Mouse (Mus musculus) right cerebral cortex, adult 18-20 months (tissue): ENCODE results near the gene Snn.

ENCODE experiments used
- DNase-seq: peaks from one replicate; pipeline ENCODE4 v3.0.0; 2022; ENCODE audit warnings: mixed read lengths

The Snn gene

GRCm38 (mm10) chr16:11050226-11050625 is 10.5 kb upstream of the Snn start:
- peak; percentile 68 for DNase-seq

- DNase-seq, result no peak
These were observed 9.6 kb upstream of the Snn start for GRCm38 (mm10) chr16:11051134-11051533.

GRCm38 (mm10) chr16:11054409-11054808 is 6.3 kb upstream of the Snn start:
- no peak for DNase-seq

GRCm38 (mm10) chr16:11054871-11055270 is 5.9 kb upstream of the Snn start:
- no peak for DNase-seq

- DNase-seq, result no peak
These were observed 4.8 kb upstream of the Snn start for GRCm38 (mm10) chr16:11055916-11056315.

DNA sequence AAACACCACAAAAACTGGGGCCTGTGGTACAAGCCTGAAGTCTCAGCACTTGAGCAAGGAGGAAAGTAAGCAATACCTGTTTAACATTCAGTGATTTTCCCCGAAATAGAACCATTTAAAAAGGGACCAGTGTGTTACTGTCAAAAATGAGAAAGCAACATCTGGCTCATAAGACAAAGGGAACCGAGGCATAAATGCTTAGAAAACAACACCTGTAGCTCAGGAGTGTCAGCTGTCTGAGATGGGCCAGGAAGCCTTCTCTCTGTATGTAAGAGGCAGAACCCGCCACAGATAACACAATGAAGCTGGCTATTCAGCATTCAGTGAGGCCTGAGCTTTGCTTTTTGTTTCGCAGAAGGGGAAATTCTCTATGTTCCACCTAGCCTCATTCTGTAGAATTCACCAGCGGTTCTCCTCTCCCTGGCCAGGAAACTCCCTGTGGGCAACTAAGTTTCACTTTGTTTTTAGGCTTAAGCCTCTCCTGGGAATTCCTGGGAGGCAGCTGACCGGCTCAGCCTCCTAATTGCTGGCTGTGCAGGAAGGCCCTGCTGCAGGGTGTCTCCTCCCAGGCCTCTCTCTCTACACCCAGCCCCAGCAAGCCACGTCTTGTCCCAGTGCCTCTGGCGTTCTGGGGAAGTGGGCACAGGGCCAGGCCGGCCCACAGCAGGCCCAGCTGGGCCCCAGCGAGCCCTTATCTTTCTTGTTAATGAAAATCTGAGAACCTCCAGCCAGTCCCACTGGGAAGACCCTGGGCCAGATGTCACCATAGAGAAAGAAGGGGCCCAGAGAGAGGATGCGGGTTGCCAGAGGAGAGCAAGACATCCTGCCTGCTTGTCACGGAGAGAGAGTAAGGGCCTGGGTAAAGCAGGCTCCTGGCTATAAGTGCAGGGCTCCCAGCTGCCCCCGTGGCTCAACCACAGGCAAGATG is 2.3 kb downstream of the Snn start:
- peak; percentile 58 for DNase-seq

- no peak for DNase-seq
These were observed 3.6 kb downstream of the Snn start for GRCm38 (mm10) chr16:11064341-11064740.

GRCm38 (mm10) chr16:11064742-11065141 is 4.0 kb downstream of the Snn start:
- no peak for DNase-seq

- DNase-seq, result no peak
These were observed 4.7 kb downstream of the Snn start for GRCm38 (mm10) chr16:11065431-11065830.

GRCm38 (mm10) chr16:11066029-11066832 is 5.5 kb downstream of the Snn start, which contains the start of gene Litaf:
TSS of gene Litaf (minus strand) at chr16:11066157.
- peak; percentile 99 for DNase-seq

DNA sequence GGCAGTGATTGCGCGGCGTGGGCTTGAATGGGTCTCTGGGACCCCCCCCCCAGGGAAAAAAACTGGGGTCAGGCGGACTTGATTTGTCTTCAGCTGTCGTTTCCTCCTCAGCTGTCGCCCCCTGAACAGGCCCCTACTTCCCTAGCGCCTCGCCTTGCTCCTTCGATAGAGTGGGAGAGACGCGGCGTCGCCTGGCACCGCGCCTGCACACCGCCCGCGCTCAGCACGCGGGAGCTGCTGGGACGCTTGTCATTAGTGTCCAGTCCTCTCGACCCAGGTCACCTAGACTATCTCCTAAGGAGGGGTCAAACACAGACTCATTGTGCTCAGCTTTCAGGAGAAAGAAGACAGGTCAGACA is 6.1 kb downstream of the Snn start:
- DNase-seq, result peak; percentile 63

DNA sequence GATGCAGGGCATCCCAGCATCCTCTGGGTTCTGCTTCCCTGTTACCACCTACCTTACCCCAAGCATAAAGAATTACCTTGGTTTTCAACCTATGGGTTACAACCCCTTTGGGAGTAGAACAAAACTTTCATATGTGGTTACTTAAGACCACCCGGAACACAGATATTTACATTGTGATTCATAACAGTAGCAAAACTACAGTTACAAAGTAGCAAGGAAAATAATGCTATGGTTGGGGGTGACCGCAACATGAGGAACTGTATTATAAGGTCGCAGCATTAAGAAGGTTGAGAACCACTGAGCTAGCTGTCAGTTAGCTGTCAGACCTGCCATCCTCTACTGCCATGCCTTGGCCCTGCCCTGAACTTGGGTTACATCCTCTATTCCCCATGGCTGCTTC is 7.9 kb downstream of the Snn start:
- DNase-seq, result no peak

- DNase-seq, result no peak
These were observed 8.5 kb downstream of the Snn start for GRCm38 (mm10) chr16:11069271-11069670.

DNA sequence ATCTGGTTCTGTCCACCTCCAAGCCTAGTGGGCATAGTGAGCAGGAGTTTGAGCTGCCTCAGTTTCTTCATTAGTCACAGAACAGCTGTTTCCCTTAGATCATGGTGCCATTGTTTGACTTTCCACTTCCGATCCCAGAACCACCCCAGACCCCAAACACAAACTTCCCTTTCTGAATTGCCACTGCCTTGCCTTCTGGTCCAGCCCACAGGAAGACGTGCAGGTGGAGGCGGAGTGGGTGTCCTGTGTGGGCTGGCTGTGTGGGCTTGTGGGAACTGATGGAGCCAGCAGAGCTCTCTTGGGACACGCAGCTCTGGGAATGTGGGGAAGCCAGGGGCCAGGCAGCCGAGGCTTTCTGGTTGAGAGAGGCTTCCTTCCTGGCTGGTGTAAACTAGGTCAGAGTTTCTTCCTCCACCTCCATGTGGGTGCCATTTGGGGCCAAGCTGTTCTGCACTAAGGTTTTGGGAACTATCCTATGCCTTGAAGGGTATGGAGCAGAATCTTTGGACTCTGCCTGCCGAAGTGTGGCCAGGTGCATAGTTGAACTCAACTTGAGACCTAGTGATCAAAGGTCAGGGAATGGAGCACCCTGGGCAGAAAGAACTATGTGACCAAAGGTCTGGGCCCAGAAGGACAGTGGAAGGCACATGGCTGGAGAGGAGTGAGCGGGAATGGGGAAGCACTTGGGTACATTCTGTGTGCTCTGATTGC is 9.1 kb downstream of the Snn start:
- no peak for DNase-seq

- no peak for DNase-seq
These were observed 10.4 kb downstream of the Snn start for GRCm38 (mm10) chr16:11071176-11071575.

- no peak for DNase-seq
These were observed 11.1 kb downstream of the Snn start for GRCm38 (mm10) chr16:11071887-11072286.

GRCm38 (mm10) chr16:11072454-11072853 is 11.7 kb downstream of the Snn start:
- no peak for DNase-seq

- no peak for DNase-seq
These were observed 12.3 kb downstream of the Snn start for GRCm38 (mm10) chr16:11073060-11073459.

DNA sequence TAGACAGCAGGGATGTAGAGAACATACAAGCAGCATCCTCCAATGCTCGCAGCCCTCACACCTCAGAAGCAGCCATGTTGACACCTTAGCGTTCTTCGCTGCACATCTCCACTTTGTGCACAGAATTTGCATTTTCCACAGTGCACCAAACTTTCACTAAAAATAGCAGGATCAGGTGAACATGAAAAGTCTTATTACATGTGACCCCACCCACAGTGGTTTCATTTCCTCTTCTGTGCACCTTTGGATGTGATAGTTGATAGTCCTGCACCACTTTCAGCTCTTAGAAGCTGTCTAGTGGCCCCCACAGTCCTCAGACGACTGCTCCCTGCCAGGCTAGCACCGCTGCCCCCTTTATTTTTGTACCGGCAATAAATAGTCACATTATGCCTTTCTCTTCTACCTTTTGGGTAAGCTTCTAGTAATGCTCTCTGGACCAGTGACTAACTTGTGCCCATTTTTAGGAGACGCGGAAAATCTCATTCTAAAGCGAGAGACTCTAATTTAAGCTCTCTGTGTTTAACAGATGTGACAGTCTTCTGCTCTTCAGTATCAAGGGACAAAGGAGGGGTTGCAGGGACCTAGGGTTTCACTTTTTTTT is 17.0 kb downstream of the Snn start:
- DNase-seq, result no peak

DNA sequence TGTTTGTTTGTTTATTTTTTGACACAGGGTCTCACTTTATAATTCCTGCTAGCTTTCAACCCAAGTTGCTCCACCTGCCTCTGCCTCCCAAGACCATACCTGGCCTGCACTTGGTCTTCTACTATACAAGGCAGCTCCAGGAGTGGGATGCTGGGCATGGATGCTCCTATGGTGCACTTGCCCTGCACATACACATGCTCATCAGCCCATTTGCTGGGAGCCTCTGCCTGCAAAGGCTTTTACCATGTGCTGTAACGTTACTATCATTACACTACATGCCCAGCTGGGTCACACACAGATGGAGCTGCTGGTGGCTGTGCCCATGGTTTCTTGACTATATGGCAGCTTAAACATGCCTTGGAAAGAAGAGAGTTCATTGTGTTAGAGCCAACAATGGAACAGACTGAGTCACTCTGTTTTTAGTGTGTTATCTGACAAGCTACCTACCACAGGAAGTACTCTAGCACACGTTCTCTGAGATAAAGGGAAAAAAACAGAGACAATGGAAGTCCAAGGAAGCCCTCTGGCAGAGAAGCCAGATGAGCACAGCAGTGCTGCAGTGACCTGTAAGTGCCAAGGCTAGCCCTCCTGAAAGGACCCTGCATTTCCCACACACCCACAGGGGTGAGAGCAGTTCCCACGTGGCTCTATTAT is 17.6 kb downstream of the Snn start:
- no peak for DNase-seq

- no peak for DNase-seq
These were observed 23.4 kb downstream of the Snn start for GRCm38 (mm10) chr16:11084181-11084580.

DNA sequence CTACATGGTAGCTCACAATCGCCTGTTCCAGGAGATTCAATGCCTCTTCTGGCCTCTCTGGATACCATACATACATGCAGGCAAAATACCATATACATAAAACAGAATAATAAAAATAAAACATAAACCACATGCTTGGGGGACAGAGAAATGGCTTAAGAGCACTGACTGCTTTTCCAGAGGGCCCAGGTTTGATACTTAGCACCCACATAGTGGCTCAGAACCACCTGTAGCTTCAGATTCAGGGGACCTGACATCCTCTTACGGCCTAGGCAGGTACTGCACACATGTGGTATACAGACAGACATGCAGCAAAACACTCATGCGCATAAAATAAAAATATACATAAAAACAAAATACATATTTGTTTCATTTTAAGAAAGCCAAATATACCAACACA is 25.6 kb downstream of the Snn start:
- DNase-seq, result no peak
